Mouse (Mus musculus) thymus, adult 2 months (tissue): ENCODE measurements around the gene Chst15. TPM values are rescaled to one million over a fixed set of nuclear protein-coding genes. Genes with fewer than 3 reads are reported as not detected.

ENCODE experiments used
- DNase-seq: peaks from one replicate; pipeline ENCODE4 v3.0.0; 2021
- H3K27ac ChIP-seq: fragments of 200-500 bp; 2 replicates; pipeline ENCODE4 v1.5.1; 2012; ENCODE audit warnings: low read length, control low read depth; ENCODE audit not compliant: control insufficient read depth, insufficient read depth
- H3K27me3 ChIP-seq: fragments of 200-500 bp; 2 replicates; pipeline ENCODE4 v1.6.1; 2012; ENCODE audit warnings: mild to moderate bottlenecking, low read length, moderate library complexity, mixed read lengths; ENCODE audit not compliant: control insufficient read depth, insufficient read depth
- H3K36me3 ChIP-seq: fragments of 200-500 bp; 2 replicates; pipeline ENCODE4 v1.6.1; 2012; ENCODE audit warnings: mild to moderate bottlenecking, low read length, moderate library complexity; ENCODE audit not compliant: control insufficient read depth, insufficient read depth
- H3K4me1 ChIP-seq: fragments of 200-500 bp; replicated peaks from 2 replicates; pipeline ENCODE4 v1.6.1; 2012; ENCODE audit warnings: low read length; ENCODE audit not compliant: control insufficient read depth, insufficient read depth
- H3K4me3 ChIP-seq: fragments of 200-500 bp; 2 replicates; pipeline ENCODE4 v1.5.1; 2012; ENCODE audit warnings: mild to moderate bottlenecking, low read length, control low read depth, moderate library complexity; ENCODE audit not compliant: control insufficient read depth, insufficient read depth
- CTCF ChIP-seq: fragments of 200-500 bp; IDR thresholded peaks from 2 replicates; pipeline ENCODE4 v1.5.1; 2012; ENCODE audit warnings: mild to moderate bottlenecking, control low read depth, low read length, moderate library complexity, borderline replicate concordance; ENCODE audit not compliant: control insufficient read depth, poor library complexity, insufficient read depth; ENCODE audit errors: extremely low read depth
- POLR2A ChIP-seq: fragments of 200-500 bp; IDR thresholded peaks from 2 replicates; pipeline ENCODE4 v1.6.1; 2012; ENCODE audit warnings: mild to moderate bottlenecking, low read length, control low read depth, moderate library complexity; ENCODE audit not compliant: control insufficient read depth, poor library complexity, insufficient read depth; ENCODE audit errors: extremely low read depth
- WGBS: fragments of 180-500 bp; shearing (Covaris S2); methylation state at CpG from one replicate; pipeline ENCODE4 v1.1.7; 2018; 5-methylcytosine and 5-hydroxymethylcytosine counted together
- polyA plus RNA-seq: library from polyadenylated mRNA; depleted of rRNA; stranded (reverse); fragments of >200 nt; gene quantifications from 2 replicates; pipeline ENCODE4 v1.2.3, GENCODE M21; 2012

The Chst15 gene
- polyA plus RNA-seq, 1 experiment, result 7.4 TPM

- Histone ChIP-seq H3K4me3 (no peak overlapping the region), H3K27ac (no peak overlapping the region), H3K36me3 (no peaks in the 10 kb centered on the region), H3K27me3 (no peaks in the 10 kb centered on the region), H3K4me1 (no peaks in the 10 kb centered on the region)
- WGBS, result 97% methylated on average over 3 of the region's 3 CpGs
- TF ChIP-seq POLR2A, result no peak
- TF ChIP-seq CTCF, result no peak
- DNase-seq, result no peak
These were observed 47.4 kb downstream of the Chst15 start for GRCm38 (mm10) chr7:132269661-132270060.

GRCm38 (mm10) chr7:132267721-132268498 lies 49.1 kb downstream of the Chst15 start:
- no peak for DNase-seq
- Histone ChIP-seq H3K36me3 (no peaks in the 10 kb centered on the region), H3K27me3 (no peaks in the 10 kb centered on the region), H3K4me1 (no peaks in the 10 kb centered on the region), H3K27ac (no peak overlapping the region), H3K4me3 (no peak overlapping the region)
- no peak for TF ChIP-seq POLR2A
- no peak for TF ChIP-seq CTCF
- 94% methylated on average over 4 of the region's 4 CpGs for WGBS

- Histone ChIP-seq H3K4me1 (no peaks in the 10 kb centered on the region), H3K36me3 (no peaks in the 10 kb centered on the region), H3K27ac (no peak overlapping the region), H3K4me3 (no peak overlapping the region), H3K27me3 (no peaks in the 10 kb centered on the region)
- no peak for DNase-seq
- TF ChIP-seq CTCF (no peak), POLR2A (no peak)
- 90% methylated on average over 3 of the region's 3 CpGs for WGBS
These were observed 52.3 kb downstream of the Chst15 start for GRCm38 (mm10) chr7:132264763-132265162.

- H3K4me3 ChIP-seq, result no peak overlapping the region
- WGBS, result 97% methylated on average over 6 of the region's 6 CpGs
- no peaks in the 10 kb centered on the region for H3K36me3 ChIP-seq
- no peaks in the 10 kb centered on the region for H3K27me3 ChIP-seq
- no peak overlapping the region for H3K27ac ChIP-seq
- H3K4me1 ChIP-seq, result no peaks in the 10 kb centered on the region
- no peak for TF ChIP-seq CTCF
- TF ChIP-seq POLR2A, result no peak
- DNase-seq, result no peak
These were observed 53.8 kb downstream of the Chst15 start for GRCm38 (mm10) chr7:132263186-132263585.

GRCm38 (mm10) chr7:132262696-132263095 lies 54.3 kb downstream of the Chst15 start:
- no peak overlapping the region for H3K27ac ChIP-seq
- DNase-seq, result no peak
- no peak overlapping the region for H3K4me3 ChIP-seq
- H3K4me1 ChIP-seq, result no peaks in the 10 kb centered on the region
- H3K27me3 ChIP-seq, result no peaks in the 10 kb centered on the region
- no peaks in the 10 kb centered on the region for H3K36me3 ChIP-seq
- 96% methylated on average over 6 of the region's 6 CpGs for WGBS
- TF ChIP-seq POLR2A (no peak), CTCF (no peak)

- no peaks in the 10 kb centered on the region for H3K27me3 ChIP-seq
- no peaks in the 10 kb centered on the region for H3K36me3 ChIP-seq
- H3K4me1 ChIP-seq, result no peaks in the 10 kb centered on the region
- H3K4me3 ChIP-seq, result no peak overlapping the region
- 89% methylated on average over 3 of the region's 3 CpGs for WGBS
- H3K27ac ChIP-seq, result no peak overlapping the region
- TF ChIP-seq POLR2A (no peak), CTCF (no peak)
- no peak for DNase-seq
These were observed 55.1 kb downstream of the Chst15 start for GRCm38 (mm10) chr7:132261885-132262284.
